Mouse (Mus musculus) brown adipose tissue, adult 24 weeks (tissue): ENCODE measurements around the gene Gm49322. TPM values are rescaled to one million over a fixed set of nuclear protein-coding genes. Genes with fewer than 3 reads are reported as not detected.
A peak's percentile ranks its signal among the peaks of the same experiment; 100 is the strongest.

ENCODE experiments used
- H3K27ac ChIP-seq: fragments of 200-500 bp; replicated peaks from 2 replicates; pipeline ENCODE4 v1.5.1; 2012; ENCODE audit warnings: low read depth, mild to moderate bottlenecking, low read length
- H3K4me1 ChIP-seq: fragments of 200-500 bp; 2 replicates; pipeline ENCODE4 v1.6.1; 2012; ENCODE audit warnings: low read length, mixed read lengths; ENCODE audit not compliant: control insufficient read depth, insufficient read depth, insufficient read length
- H3K4me3 ChIP-seq: fragments of 200-500 bp; 2 replicates; pipeline ENCODE4 v1.5.1; 2012; ENCODE audit warnings: low read depth, mild to moderate bottlenecking, low read length, moderate library complexity; ENCODE audit not compliant: insufficient read depth
- polyA plus RNA-seq: library from polyadenylated mRNA; stranded (reverse); fragments of >200 nt; gene quantifications from 2 replicates; pipeline ENCODE4 v1.2.4, GENCODE M21; 2012; ENCODE audit not compliant: missing spikeins, insufficient read depth, insufficient read length

Gm49322 gene
- polyA plus RNA-seq, 1 experiment = 0.67 TPM

DNA sequence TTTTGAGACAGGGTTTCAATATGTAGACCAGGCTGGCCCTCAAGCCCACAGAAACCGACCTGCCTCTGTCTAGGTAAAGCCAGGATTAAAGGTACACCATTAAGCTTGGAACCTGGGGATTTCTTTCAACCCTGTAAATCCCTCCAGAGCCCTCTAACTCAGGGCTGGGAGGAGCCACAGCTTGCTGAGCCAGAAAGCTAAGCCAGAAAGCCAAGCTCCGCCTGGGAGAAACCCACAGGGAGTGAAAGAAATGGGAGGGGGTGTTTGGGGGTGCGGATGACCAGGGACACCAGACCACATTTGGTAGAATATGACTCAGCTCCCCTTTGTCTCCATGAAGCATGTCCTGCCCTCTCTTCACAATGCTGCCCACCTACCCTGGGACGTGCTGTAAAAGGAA lies 9.5 kb upstream of the Gm49322 start:
- Histone ChIP-seq H3K27ac (no peak overlapping the region), H3K4me3 (no peak overlapping the region), H3K4me1 (no peaks in the 10 kb centered on the region)

DNA sequence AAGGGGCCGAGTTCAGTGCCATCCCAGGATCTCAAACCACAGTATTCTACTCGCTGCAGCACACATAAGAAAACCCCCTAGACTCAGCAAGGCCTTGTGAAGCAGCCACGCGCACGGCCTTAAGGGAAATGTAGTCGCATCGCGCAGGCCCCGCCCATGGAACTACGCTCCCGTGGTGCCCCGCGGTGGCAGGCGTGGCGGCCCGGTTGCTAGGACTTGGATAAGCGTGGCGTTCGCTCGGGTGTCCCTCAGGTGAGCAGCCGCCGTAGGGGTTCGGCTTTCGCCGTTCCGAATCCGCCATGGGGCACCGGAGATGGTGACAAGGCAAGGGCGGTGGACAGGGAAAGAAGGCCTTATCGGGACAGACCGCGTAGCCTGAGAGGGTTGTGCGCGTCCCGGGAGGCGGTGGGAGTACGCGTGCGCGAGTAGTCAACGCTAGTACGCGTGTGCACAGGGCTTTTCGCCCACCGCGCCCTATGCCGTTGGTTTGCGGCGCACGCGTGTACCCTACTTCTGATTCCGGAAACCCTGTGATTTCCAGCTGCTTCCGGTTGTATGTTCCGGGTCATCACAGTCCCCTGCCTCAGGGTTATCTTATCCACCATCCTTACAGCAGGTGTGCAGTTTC lies 3.0 kb upstream of the Gm49322 start, which contains the start of the genes Scamp4 and Adat3:
Gene Scamp4 (plus strand): TSS at position 175 of the 628 bp plus-strand sequence.
Gene Adat3 (plus strand): TSS at position 183 of the 628 bp plus-strand sequence.
- Histone ChIP-seq H3K4me1 (peaks cover 6% of the 10 kb centered on the region), H3K4me3 (peak within 1 kb of the TSS; percentile 92), H3K27ac (peak within 1 kb of the TSS; percentile 82)

DNA sequence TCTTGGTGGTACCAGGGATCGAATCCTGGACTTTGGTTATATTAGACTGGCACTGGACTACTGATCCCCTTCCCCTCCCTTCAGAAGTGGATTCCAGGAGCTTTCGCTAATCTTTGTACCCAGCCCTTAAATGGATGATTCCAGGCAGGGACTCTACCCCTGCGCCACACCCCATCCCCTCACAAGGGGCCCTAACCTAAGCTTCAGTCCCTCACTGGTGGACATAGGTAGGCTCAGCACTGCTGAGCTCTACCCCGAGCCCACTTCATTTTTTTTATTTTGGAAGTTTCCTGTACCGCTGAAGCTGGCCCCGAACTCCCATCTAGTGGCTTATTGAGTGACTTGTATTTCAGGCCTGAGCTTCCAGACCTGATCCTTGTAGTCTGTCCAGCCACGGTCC lies 2.5 kb upstream of the Gm49322 start:
- peak overlapping the region; percentile 92 for H3K4me3 ChIP-seq
- H3K27ac ChIP-seq = peak overlapping the region; percentile 65
- H3K4me1 ChIP-seq = peaks cover 6% of the 10 kb centered on the region

DNA sequence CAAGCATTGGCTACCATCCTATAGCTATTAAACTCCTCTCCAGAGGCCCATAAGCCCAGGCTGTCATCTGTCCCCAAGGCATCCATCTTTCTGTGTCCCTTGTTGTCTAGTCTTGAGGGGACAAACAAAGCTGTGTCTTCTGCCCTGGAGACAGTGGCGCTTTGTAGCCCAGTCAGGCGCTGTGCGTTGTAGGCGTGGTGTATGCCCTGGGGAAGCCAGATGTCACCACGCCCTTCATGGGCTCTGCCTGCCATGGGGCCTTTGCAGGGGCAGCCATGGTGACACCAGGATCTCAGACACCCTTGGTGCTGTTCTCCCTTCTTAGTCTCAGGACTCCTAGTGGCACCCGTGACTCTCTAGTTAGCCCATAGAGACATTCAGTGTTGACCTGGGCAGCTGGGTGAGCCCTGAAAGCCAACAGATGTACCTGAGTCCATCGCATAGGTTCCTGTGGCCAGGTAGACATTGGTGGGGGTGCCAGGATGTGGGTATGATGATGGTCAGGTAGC lies 1.8 kb upstream of the Gm49322 start:
- H3K27ac ChIP-seq = 0 out of 2 replicates have a peak overlapping the region, but pooled peaks have one; percentile 65
- peaks cover 6% of the 10 kb centered on the region for H3K4me1 ChIP-seq
- no peak overlapping the region for H3K4me3 ChIP-seq

DNA sequence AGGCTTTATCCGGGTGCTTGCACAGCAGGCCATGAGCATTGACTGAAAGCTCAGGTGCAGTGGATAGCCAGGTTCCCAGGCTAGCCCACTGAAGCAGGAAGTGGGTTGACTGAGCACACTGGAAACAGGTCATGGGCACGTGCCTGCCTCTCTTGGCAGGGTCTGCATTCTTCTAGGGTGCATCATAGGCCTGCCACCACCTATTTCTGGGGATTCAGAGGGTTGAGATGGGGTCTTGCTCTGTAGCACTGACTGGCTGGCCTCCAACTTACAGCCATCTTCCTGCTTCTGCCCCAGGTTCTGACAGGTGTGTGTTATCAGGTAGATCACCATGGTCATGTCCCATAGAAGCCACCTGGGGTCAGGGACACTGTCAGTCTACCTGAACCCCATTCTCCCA lies 833 bp upstream of the Gm49322 start:
- Histone ChIP-seq H3K27ac (no peak overlapping the region), H3K4me1 (peaks cover 6% of the 10 kb centered on the region), H3K4me3 (no peak overlapping the region)

DNA sequence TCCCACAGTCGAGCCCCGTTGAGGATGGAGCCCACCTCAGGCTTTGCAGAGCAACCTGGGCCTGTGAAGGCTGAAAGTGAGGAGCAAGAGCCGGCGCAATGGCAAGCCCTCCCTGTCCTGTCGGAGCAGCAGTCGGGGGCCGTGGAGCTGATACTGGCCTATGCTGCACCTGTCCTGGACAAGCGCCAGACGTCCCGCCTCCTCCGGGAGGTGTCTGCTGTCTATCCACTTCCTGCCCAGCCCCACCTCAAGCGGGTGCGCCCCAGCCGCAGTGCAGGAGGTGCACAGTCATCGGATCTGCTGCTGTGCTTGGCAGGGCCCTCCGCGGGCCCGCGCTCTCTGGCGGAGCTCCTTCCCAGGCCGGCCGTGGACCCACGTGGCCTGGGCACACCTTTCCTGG lies 485 bp downstream of the Gm49322 start:
- Histone ChIP-seq H3K4me1 (peaks cover 6% of the 10 kb centered on the region), H3K27ac (no peak overlapping the region), H3K4me3 (no peak overlapping the region)

DNA sequence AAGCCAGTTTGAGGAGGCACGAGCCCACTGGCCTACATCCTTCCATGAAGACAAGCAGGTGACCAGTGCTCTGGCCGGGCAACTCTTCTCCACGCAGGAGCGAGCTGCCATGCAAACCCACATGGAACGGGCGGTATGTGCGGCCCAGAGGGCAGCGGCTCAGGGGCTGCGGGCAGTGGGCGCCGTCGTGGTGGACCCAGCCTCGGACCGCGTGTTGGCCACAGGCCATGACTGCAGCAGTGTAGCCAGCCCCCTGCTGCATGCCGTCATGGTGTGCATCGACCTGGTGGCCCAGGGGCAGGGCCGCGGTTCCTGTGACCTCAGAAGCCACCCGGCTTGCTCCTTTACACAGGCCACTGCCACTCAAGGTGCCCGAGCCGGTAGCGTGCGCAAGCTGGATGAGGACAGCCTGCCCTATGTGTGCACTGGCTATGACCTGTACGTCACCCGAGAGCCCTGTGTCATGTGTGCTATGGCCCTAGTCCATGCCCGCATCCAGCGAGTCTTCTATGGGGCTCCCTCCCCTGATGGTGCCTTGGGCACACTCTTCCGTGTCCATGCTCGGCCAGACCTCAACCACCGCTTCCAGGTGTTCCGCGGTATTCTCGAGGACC lies 1.0 kb downstream of the Gm49322 start:
- no peak overlapping the region for H3K27ac ChIP-seq
- peaks cover 6% of the 10 kb centered on the region for H3K4me1 ChIP-seq
- no peak overlapping the region for H3K4me3 ChIP-seq

DNA sequence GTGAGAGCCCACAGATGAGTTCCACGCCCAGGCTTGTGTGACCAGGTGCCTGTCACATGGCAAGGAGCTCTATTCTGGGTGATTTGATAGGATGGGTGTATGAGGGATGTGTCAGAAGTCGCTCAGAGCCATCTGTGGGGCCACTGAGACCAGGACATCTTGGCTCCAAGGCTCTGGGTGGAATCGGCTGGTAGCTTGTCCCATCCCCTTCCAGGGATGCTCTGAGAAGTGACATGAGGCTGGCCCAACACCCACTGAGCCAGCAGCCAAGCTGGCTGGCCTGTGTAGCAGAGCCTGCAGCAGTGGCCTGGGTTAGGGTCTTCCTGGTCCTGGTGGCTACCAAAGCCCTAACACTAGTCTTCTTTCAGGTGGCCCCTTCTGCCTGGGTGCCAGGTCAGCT lies 2.6 kb downstream of the Gm49322 start:
- Histone ChIP-seq H3K4me1 (peaks cover 6% of the 10 kb centered on the region), H3K27ac (no peak overlapping the region), H3K4me3 (no peak overlapping the region)

DNA sequence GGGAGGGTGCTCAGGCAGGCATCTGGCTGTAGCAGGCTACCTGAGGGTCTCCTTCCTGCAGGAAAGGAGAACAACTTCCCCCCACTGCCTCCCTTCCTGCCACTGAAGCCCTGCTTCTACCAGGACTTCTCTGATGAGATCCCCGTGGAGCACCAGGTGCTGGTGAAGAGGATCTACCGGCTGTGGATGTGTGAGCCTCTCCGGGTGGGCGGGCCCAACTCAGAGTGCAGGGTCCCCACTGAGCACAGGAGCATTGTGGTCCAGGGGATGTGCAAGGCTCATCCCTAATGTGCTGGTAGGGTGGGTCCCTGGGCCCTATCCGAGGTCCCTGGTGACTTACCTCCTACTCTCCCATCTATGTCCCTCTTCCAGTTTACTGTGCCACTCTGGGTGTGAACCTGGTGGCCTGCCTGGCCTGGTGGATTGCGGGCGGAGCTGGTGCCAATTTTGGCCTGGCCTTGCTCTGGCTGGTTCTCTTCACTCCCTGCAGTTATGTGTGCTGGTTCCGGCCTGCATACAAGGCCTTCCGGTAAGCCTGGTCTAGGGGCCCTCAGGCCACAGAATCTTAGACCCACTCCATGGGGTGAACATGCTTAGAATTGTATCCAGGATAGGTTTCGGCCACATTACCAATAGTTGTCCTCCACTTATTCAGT lies 3.6 kb downstream of the Gm49322 start:
- Histone ChIP-seq H3K4me3 (no peak overlapping the region), H3K27ac (no peak overlapping the region), H3K4me1 (no peaks in the 10 kb centered on the region)

DNA sequence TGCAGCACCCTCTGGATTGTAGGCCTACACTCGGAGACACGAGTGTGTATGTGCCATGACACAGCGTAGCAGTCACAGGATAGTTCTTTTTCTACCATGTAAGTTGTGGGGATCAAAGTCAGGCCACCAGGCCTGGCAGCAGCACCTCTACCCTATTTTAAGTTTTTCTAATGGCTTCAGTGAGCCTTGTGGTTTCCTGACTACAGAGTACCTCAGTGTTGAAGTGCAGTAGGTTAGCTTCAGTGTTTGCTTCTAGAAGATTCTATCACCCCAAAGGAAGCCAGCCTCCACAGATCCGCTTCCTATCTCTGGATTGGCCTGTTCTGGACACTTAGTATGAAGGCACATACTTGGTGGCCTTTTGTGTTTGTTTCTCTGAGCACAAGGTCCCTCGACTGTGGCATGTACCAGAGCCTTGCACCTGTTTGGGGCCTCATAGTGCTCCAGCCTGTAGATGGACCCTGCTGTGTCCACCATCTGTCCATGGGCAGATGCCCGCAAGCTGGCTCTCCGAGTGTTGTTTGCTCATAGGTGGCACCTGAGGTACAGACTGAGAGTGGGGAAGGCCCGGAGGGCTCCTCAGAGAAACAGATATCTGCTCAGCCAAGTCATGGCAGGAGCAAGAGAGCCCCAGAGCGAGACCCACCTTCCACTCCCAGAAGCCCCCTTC lies 4.4 kb downstream of the Gm49322 start:
- no peak overlapping the region for H3K4me3 ChIP-seq
- no peak overlapping the region for H3K27ac ChIP-seq
- H3K4me1 ChIP-seq = no peaks in the 10 kb centered on the region

DNA sequence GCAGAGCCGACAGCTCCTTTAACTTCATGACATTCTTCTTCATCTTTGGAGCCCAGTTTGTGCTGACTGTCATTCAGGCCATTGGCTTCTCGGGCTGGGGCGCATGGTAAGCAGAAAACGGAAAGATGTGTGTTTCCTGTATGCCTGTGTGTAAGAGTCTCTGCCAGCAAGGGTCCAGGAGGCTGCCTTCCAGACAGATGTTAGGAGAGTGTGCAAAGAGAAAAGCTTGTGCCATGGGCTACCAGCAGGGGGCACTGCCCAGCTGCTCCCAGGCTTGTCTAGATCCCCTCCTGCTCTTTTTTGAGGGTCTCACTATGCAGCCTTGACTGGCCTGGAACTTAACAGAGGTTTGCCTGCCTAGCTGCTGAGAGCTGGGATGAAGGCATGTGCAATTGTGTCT lies 5.2 kb downstream of the Gm49322 start:
- H3K4me3 ChIP-seq = no peak overlapping the region
- no peak overlapping the region for H3K27ac ChIP-seq
- H3K4me1 ChIP-seq = no peaks in the 10 kb centered on the region

DNA sequence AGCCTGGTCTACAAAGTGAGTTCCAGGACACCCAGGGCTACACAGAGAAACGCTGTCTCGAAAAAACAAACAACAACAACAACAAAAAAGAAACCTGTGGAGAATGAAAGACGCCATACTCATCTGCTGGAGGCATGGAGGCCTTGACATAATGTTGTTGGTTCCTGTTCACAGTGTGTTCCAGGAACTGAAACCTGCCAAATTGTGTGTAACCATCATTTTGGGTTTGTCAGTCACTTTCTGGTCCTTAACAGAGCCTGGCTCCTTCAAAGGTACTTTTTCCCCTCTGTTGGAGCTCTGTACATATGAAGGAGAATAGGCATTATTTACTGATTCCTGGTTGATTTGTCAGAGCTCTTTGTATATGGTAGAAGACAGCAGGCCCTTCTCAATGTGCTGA lies 6.1 kb downstream of the Gm49322 start:
- H3K4me3 ChIP-seq = no peak overlapping the region
- H3K4me1 ChIP-seq = no peaks in the 10 kb centered on the region

DNA sequence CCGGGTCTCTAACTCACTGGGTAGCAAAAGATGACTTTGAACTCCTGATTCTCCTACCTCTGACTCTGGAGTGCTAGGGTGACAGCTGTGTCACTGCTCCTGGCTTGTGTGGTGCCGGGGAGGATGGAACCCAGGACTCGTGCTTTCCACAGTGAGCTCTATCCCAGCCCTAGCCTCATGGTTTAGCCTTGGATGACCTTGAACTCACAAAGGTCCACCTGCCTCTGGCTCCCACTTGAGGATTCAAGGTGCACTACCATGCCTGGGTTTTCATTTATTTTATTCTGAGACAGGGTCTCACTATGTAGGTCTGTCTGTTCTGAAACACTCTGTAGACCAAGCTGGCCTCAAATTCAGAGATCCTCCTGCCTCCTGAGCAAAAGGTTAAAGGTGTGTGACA lies 8.0 kb downstream of the Gm49322 start:
- no peak overlapping the region for H3K4me3 ChIP-seq
- H3K27ac ChIP-seq = no peak overlapping the region
- no peaks in the 10 kb centered on the region for H3K4me1 ChIP-seq

More for the DNA sequence above, 6.1 kb downstream of the Gm49322 start:
- H3K27ac ChIP-seq = no peak overlapping the region

DNA sequence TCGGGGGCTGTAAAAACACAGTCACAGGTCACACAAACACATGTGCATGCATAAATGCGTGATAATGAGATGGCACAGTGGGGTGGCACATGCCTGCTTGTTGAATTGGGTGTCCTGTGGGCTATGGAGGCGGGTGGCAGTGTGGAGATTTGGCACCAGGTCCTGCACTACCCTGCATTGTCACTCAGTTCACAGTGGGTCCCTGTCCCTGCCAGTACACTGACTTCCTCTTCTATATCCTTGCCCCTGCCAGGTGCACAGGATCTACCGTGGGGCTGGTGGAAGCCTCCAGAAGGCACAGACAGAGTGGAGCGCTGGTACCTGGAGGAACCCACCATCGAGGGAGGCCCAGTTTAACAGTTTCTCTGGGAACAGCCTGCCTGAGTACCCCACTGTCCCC lies 8.5 kb downstream of the Gm49322 start:
- H3K27ac ChIP-seq = no peak overlapping the region
- H3K4me3 ChIP-seq = no peak overlapping the region
- no peaks in the 10 kb centered on the region for H3K4me1 ChIP-seq

DNA sequence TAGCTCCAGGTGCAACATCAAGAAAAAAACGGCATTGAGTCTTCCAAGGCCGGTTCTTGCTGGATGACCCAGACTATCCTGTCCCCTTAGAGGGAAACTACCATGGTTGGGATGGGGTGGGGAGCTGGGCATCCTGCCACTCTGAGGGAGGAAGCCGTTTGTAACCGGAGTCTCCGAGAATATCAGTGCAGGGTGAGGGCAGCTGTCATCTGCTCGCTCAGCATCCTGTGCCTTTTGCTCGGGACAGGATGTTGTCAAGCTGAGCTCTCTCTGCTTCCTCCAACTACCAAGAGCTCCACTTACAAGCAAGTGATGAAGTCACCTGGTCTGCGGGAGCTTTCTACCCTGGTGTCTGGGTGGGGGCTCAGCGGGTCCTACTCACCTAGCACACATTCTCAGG lies 12.4 kb downstream of the Gm49322 start:
- peak overlapping the region; percentile 20 for H3K27ac ChIP-seq
- H3K4me1 ChIP-seq = no peaks in the 10 kb centered on the region
- no peak overlapping the region for H3K4me3 ChIP-seq
